Mouse (Mus musculus): ENCODE measurements around the gene Prr14l.

DNA sequence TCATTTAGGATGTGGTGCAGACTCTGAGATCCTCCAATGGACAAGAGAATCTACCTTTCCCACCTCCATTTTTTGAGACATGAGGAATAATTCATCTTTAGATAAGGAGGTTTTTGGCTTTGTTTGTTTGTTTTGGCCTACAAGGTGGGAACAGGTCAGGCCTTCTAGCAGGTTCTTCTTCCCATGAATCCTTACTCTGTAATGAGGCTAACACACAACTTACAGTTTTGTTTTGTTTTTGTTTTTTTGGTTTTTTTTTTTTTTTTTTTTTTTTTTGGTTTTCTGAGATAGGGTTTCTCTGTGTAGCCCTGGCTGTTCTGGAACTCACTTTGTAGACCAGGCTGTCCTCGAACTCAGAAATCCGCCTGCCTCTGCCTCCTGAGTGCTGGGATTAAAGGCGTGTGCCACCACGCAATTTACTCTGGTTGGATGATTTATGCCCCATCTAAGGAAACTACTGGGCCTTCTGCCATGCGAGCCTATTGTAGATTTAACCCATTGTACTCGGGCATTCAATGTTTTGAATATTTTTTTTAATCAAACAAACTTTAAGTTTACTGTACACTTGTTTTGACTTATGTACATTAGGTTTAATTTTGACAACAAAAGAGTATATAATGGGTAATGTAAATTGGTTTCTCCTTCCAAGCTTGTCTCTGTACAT is 8.5 kb upstream of the Prr14l start:
- TF ChIP-seq CTCF (IDR thresholded peaks at IDR 0.05; ENCODE audit: insufficient read depth, low read depth, low read length) (no peak), POLR2A (IDR thresholded peaks at IDR 0.05; ENCODE audit: insufficient read depth, low read depth, low read length) (no peak)
